Mouse (Mus musculus) ES-Bruce4 (cell line): ENCODE measurements around the gene Nelfe. TPM values are rescaled to one million over a fixed set of nuclear protein-coding genes. Genes with fewer than 3 reads are reported as not detected.
"Not testable (repeated sequence)": the region's sequence is repeated elsewhere in the genome, so short reads cannot be mapped to it uniquely, and the experiment has no call there.

Experiments used
- H3K27ac ChIP-seq: 2 replicates; pipeline ENCODE4 v1.5.1; 2012; ENCODE audit warnings: low read length, inconsistent platforms; ENCODE audit not compliant: insufficient read depth
- H3K27me3 ChIP-seq: 2 replicates; pipeline ENCODE4 v1.6.1; 2012; ENCODE audit warnings: mild to moderate bottlenecking, low read length, inconsistent platforms; ENCODE audit not compliant: control insufficient read depth, poor library complexity, insufficient read depth, severe bottlenecking
- H3K36me3 ChIP-seq: 2 replicates; pipeline ENCODE4 v1.6.1; 2012; ENCODE audit warnings: inconsistent platforms, mild to moderate bottlenecking, low read length, moderate library complexity; ENCODE audit not compliant: control insufficient read depth, poor library complexity, insufficient read depth, severe bottlenecking
- H3K4me1 ChIP-seq: one replicate; pipeline ENCODE4 v1.8.1; 2011; ENCODE audit warnings: low read length; ENCODE audit not compliant: control insufficient read depth, insufficient read depth
- H3K4me3 ChIP-seq: 2 replicates; pipeline ENCODE4 v1.5.1; 2011; ENCODE audit warnings: low read depth, mild to moderate bottlenecking, low read length
- H3K9ac ChIP-seq: 2 replicates; pipeline ENCODE4 v1.6.1; 2012; ENCODE audit warnings: low read depth, mild to moderate bottlenecking, inconsistent platforms; ENCODE audit not compliant: poor library complexity, severe bottlenecking
- H3K9me3 ChIP-seq: replicated peaks from 2 replicates; pipeline ENCODE4 v1.6.1; 2012; ENCODE audit warnings: mild to moderate bottlenecking, low read length, inconsistent platforms; ENCODE audit not compliant: control insufficient read depth, poor library complexity, insufficient read depth, severe bottlenecking
- CTCF ChIP-seq: IDR thresholded peaks from one replicate; pipeline ENCODE4 v1.8.1; 2011; ENCODE audit warnings: low read depth, low read length
- EP300 ChIP-seq: IDR thresholded peaks from 2 replicates; pipeline ENCODE4 v1.6.1; 2011; ENCODE audit warnings: low read depth, low read length; ENCODE audit not compliant: insufficient read depth
- POLR2A ChIP-seq: IDR thresholded peaks from one replicate; pipeline ENCODE4 v1.8.1; 2011; ENCODE audit warnings: low read length; ENCODE audit not compliant: insufficient read depth
- polyA plus RNA-seq: library from polyadenylated mRNA; stranded (reverse); fragments of >200 nt; gene quantifications from 2 replicates; pipeline ENCODE4 v1.2.4, GENCODE M21; 2011; ENCODE audit warnings: low read depth; ENCODE audit not compliant: missing spikeins, insufficient read depth, insufficient read length

The Nelfe gene
- polyA plus RNA-seq, 1 experiment, result 53.0 TPM

- TF ChIP-seq EP300 (no peak), CTCF (no peak), POLR2A (no peak)
- Histone ChIP-seq H3K9me3 (no peaks in the 10 kb centered on the region), H3K4me1 (peaks cover under 1% of the 10 kb centered on the region), H3K27ac (peak within 1 kb of the TSS; percentile 7), H3K27me3 (no peaks in the 10 kb centered on the region), H3K9ac (peak within 1 kb of the TSS; percentile 94), H3K36me3 (no peaks in the 10 kb centered on the region), H3K4me3 (peak within 1 kb of the TSS; percentile 96)
These were observed 48.0 kb downstream of the Nelfe start, which contains the start of the genes C2 and Ehmt2 for GRCm38 (mm10) chr17:34898160-34898586. C2 (minus strand) TSS chr17:34898265. Ehmt2 (plus strand) TSS chr17:34898469.

- H3K36me3 ChIP-seq, result no peaks in the 10 kb centered on the region
- H3K9ac ChIP-seq, result peak overlapping the region; percentile 94
- no peaks in the 10 kb centered on the region for H3K27me3 ChIP-seq
- TF ChIP-seq POLR2A, result no peak
- no peak for TF ChIP-seq CTCF
- H3K4me3 ChIP-seq, result peak overlapping the region; percentile 96
- no peaks in the 10 kb centered on the region for H3K9me3 ChIP-seq
- H3K4me1 ChIP-seq, result no peaks in the 10 kb centered on the region
- no peak overlapping the region for H3K27ac ChIP-seq
These were observed 48.5 kb downstream of the Nelfe start for GRCm38 (mm10) chr17:34898706-34899052.

GRCm38 (mm10) chr17:34899053-34899889 lies 49.1 kb downstream of the Nelfe start:
- H3K4me3 ChIP-seq, result peak overlapping the region; percentile 56
- H3K27ac ChIP-seq, result no peak overlapping the region
- no peak for TF ChIP-seq POLR2A
- no peak for TF ChIP-seq CTCF
- no peak for TF ChIP-seq EP300
- H3K9me3 ChIP-seq, result no peaks in the 10 kb centered on the region
- peak overlapping the region; percentile 94 for H3K9ac ChIP-seq
- no peaks in the 10 kb centered on the region for H3K36me3 ChIP-seq
- H3K27me3 ChIP-seq, result no peaks in the 10 kb centered on the region
- no peaks in the 10 kb centered on the region for H3K4me1 ChIP-seq

- Histone ChIP-seq H3K4me3 (peak overlapping the region; percentile 56), H3K27me3 (no peaks in the 10 kb centered on the region), H3K27ac (no peak overlapping the region), H3K36me3 (no peaks in the 10 kb centered on the region), H3K9ac (peak overlapping the region; percentile 94), H3K4me1 (no peaks in the 10 kb centered on the region), H3K9me3 (no peaks in the 10 kb centered on the region)
- TF ChIP-seq CTCF (no peak), POLR2A (no peak), EP300 (no peak)
These were observed 49.7 kb downstream of the Nelfe start for GRCm38 (mm10) chr17:34899890-34900243.

GRCm38 (mm10) chr17:34900826-34901225 lies 50.6 kb downstream of the Nelfe start:
- H3K27ac ChIP-seq, H3K4me3 ChIP-seq, H3K9me3 ChIP-seq, H3K27me3 ChIP-seq, H3K4me1 ChIP-seq, H3K36me3 ChIP-seq, H3K9ac ChIP-seq: not testable (repeated sequence)

GRCm38 (mm10) chr17:34901948-34902347 lies 51.8 kb downstream of the Nelfe start:
- H3K36me3 ChIP-seq, H3K4me3 ChIP-seq, H3K4me1 ChIP-seq: not testable (repeated sequence)

More at GRCm38 (mm10) chr17:34901948-34902347, 51.8 kb downstream of the Nelfe start:
- peak overlapping the region; percentile 62; the same call in 1 of the 2 replicates for H3K27ac ChIP-seq
- not testable (repeated sequence) for H3K9me3 ChIP-seq, H3K27me3 ChIP-seq, H3K9ac ChIP-seq
